Mouse (Mus musculus) C2C12 (cell line): ENCODE data around the gene Hist2h3c1.

Experiments used
- CTCF ChIP-seq: IDR thresholded peaks from one replicate; pipeline ENCODE4 v1.5.1; 2011; ENCODE audit not compliant: control insufficient read depth, insufficient read depth, insufficient read length
- MAX ChIP-seq: IDR thresholded peaks from one replicate; pipeline ENCODE4 v1.6.1; 2011; ENCODE audit warnings: mild to moderate bottlenecking, control low read depth

DNA sequence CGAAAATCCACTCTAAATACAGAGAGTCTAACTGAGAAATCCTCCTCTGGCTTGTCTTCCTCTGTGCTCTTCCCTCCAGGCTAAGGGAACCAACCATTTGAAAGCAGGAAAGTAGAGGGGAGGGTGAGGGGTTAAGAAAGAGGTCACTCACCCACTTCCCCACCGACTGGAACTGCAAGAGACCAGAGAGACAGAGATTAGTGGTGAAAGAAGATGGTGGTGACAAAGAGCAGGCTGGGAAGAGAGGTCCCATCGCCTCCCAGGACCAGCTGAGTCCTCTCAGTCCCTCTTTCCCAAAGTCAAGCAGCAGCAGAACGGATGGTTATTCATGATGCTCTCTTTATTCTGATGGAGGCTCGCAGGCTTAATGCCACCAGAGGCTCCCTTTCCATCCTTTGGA is 46.9 kb downstream of the Hist2h3c1 start:
- no peak for TF ChIP-seq CTCF
- no peak for TF ChIP-seq MAX
